Mouse (Mus musculus): ENCODE measurements around the gene Fer.
"Not testable (repeated sequence)": the region's sequence is repeated elsewhere in the genome, so short reads cannot be mapped to it uniquely, and the experiment has no call there.

Gene Fer

DNA sequence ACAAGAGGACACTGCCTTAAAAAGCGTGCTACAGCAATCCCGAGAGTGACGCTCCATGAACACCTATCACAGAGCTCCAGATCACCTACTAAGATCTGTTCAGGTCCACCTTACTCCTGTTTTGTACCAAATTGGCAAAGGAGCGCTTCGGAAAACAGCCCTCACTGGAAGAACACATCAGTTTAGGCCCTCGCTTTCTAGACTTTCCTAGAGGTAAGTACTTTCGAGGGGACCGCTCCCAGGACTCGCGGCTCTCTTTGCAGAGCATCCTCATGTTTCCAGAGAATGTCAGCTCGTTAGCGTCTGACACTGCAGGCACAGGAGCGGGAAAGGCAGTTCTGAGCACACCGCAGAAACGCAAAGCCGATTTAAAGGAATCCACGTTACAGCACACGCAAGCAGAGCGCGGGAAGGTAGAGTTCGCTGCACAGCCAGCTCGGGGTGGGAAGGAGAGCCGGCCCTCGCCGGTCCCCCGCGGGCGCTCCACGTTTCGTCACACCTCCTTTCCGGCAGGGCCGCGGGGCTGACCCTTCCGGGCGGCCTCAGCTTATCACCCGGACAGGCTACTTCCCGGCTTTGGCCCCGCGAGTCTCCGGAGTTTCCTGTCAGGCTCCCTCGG lies at the start of gene Fer:
Fer (plus strand) TSS at position 51 of the 619 bp plus-strand sequence.
- peak in 1 of 2 experiments; percentile 13 for DNase-seq (ENCODE audit: low spot score in 2 of 2)

DNA sequence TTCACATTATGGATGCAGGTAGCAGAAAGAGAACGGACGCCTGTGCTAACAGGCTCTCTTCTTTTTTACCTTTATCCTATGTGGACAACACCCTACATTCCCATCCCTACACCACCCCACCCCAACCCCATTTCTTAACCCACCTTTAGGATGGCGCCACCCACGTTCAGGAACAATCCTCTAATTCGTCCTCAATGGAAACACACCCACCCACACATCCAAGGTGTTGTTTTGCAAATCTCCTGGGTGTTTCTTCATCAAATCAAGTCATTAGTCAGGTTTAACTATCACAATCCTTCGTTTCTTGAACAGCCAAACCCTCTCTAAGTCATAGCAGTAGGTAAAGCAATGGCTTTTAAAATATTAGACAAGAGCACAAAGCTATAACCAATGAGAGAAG lies 49.3 kb upstream of the Fer start:
- no peak for DNase-seq (ENCODE audit: low spot score in 2 of 2)

DNA sequence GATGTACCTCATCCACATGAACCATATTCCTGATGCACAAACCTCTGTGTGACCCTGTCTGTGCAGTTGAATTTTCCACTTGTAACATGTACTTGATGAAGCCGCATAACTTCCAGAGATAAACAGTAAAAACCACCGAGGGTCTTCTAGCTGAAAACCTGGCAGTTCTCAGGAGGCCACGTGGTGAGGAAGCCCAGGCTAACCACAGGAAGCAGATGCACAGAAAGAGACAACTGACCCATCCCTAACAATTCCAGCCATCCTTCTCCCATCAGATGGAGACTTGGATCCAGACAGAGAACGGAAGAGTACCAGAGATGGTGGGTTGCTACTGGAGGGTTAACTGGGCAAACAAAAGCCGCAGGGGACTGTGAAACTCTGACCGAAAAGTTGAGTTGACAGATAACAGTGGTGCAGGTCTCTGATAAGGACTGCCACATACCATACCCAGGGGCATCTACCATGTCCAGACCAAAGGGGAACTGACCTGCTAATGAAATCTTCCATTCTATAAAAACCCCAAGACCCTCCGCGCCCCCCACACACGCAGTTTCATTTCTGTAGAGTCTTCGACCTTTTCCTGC lies 44.3 kb upstream of the Fer start:
- no peak for DNase-seq (ENCODE audit: low spot score in 2 of 2)

DNA sequence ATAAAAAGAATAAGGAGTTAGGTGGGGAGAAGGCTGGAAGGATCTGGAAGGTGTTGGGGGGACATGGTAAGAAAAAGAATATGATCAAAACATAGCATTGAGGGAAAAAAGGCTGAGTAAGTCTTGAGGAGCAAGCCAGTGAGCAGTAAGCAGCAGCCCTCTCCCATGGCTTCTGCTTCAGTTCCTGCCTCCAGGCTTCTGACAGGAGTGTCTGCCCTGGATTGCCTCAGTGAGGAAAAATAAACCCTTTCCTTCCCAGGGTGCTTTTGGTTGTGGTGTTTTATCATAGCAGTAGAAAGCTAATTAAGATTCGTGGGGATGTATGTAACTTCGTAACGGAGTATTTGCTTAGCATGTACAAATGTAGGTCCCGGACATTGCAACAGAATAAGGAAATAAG lies 38.7 kb upstream of the Fer start:
- no peak for DNase-seq (ENCODE audit: low spot score in 2 of 2)

DNA sequence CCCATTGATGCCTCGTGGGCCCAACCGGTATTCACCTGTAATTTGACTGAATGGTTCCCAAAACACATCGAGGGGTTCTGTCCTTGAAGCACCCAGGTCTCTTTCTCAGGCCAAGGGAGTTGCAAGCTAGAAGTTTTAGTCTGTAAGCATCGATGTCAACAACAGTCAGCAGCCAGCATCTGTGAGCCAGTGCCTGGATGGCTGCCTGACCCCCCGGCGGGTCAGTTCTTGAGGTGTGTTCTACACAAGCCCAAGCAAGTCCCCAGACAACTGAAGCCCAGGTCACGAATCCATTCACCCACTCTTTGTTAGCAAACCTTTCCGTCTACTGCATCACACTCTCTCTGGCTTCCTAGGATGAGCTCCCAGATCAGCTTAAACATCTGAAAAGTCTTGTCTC lies 36.7 kb upstream of the Fer start:
- no peak for DNase-seq (ENCODE audit: low spot score in 2 of 2)

DNA sequence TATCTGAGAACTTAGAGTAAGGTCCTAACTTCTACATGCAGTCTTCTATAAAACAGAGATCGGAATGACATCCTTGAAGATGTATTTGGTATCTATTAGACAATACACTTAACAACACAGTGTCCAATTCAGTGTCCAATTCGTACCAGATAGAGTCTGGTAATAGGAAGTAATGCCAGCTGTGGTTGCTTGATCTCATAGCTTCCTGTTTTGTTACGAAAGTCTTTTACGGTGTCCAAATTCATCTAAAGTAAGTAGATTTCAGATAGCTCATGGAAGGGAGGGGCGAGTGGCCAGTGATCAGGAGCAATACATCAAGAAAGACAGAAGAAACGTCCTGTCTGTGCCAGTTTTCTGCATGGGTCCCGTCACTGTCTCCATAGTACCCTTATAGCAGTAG lies 36.1 kb upstream of the Fer start:
- DNase-seq (ENCODE audit: low spot score in 2 of 2) = no peak

DNA sequence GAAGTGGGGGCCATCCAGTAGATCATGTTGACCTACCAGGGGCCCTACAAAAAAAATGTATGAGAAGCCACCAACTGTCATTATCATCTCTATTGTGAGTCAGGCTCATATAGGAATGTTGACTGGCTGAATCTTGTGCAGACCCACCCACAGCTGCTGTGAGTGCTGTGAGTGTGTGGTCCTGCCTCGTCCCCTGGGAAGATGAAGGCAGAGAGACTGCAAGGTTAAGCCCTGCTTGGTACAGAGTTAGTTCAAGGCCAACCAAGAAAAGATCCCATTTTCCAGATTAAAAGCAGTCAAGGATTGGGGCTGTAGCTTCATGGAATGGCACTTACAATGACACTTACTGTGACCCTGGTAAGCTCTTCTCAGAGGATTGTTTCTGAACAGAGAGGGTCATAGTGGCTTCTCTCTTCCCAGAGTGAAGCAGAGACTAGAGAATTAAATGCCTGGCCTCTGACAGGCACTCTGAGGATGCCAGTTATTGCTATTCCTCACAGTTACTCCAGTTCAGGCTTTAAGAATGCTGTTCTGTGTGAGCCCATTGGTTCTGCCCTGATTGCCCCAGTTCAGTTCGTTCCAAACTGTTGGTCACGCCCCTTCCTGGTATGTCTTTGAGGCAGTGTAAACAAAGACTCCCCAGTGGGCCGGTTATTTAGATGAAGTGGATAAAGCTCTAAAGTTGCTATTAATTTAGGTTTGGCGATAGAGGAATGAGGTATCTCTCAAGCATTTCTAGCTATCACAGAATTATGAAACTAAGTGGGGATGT lies 34.1 kb upstream of the Fer start:
- no peak for DNase-seq (ENCODE audit: low spot score in 2 of 2)

DNA sequence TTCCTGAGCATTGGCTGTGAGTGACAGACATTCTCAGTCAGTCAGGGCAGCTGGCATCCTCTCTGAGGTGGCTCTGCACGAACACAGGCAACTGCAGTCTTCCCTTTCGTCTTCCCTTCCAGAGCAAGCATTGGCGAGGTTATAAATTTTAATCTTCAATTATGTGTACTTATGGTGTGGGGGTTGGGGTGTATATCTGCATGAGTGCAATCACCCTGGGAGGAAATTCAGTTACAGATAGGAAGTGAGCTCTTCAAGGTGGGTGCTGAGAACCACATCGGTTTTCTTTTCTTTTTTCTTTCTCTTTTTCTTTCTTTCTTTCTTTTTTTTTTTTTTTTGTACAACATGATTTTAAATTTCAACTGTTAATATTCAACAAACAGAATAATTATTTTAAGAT lies 31.3 kb upstream of the Fer start:
- DNase-seq (ENCODE audit: low spot score in 2 of 2) = no peak

DNA sequence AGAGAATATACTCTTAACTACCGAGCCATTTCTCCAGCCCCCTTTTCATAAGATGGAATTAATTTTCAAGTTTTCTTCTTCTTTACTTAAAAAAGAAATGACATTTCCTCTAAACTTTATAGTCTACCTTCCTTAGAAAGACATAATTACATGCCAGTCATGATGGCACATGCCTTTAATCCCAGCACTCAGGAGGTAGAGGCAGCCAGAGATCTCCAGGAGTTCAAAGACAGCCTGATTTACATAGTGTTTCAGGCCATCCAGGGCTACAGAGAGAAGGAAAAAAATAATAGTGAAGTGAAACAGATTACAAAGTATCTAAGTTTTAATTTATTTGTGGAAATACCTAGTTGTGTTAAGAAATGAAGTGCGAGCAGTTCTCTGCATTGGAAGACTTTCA lies 26.6 kb upstream of the Fer start:
- DNase-seq (ENCODE audit: low spot score in 2 of 2) = no peak

DNA sequence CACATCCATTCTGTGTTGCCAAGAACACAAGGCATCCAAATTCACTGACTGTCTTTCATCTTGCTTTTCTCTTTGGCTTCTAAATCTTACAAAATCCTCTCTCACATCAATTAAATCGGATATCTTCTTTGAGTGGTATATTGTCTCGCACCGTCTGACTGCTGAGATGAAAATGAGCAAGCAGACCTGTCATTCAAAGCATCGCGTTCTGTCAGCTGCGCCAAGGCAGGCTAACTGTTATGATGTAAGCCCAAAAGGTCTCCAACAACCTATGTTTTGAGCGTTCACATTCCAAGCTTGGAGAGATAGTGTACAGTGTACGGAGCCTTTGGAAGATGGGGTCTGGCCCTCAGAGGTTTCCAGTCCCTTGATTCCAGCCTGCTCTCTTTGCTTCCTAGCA lies 26.2 kb upstream of the Fer start:
- no peak for DNase-seq (ENCODE audit: low spot score in 2 of 2)

DNA sequence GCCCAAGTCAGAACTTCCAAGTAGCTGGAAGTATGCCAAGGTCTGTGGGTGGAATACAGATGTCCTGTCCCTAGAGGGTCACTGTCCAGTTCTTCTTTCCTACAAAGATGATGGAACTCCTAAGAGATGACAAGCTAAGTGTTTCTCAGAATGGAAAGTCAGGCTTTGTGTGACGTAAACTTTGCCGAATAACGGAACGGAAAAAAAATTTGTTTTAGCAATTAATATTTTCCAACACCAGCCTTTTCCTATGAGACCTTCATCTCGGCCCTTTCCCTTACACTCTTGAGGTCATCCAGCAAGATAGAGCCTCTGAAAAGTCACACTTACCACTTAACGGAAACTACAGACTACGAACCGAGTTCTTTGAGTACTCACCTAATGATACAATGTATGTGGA lies 24.7 kb upstream of the Fer start:
- no peak for DNase-seq (ENCODE audit: low spot score in 2 of 2)

DNA sequence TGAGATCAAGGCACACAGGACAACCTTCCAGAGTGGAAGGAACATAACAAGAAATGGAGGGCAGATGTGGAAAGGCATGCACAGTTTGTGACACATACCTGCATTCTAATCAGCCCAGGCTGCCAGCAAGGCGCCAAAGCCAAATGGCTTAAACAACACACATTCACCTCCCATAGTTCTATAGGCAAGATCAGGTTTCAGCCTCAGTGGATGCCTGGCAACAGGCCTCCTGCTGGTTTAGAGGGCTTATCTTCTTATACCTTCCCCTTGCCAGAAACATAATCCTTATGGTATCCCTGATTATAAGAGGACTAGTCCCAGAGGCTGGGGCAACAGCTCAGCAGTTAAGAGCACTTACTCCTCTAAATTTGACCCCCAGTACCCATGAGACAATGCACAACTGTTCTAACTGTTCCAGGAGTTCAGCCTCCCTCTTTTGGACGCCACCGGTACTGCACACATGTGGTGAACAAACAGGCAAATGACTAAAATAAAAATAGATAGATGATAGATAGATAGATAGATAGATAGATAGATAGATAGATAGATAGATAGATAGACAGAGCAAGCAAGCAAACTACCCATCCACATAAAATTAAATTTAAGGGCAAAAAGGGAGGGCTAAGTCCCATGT lies 23.1 kb upstream of the Fer start:
- DNase-seq (ENCODE audit: low spot score in 2 of 2) = no peak

DNA sequence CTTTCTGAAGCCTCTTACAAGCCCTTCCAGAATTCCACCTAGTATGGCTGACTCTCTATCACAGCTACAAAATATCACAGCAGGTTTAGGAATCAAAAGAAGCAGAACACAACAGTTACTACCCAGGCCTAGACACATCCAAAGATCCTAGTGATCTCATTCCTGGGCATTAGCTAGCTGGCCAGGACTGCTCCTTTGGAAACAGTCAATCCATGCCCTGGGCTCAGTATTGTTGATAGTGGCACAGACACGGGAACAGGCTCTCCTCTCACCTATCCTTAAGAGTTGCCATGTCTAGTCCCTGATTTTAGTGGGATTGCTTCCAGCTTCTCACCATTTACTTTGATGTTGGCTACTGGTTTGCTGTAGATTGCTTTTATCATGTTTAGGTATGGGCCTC lies 20.6 kb upstream of the Fer start:
- DNase-seq (ENCODE audit: low spot score in 2 of 2) = no peak

DNA sequence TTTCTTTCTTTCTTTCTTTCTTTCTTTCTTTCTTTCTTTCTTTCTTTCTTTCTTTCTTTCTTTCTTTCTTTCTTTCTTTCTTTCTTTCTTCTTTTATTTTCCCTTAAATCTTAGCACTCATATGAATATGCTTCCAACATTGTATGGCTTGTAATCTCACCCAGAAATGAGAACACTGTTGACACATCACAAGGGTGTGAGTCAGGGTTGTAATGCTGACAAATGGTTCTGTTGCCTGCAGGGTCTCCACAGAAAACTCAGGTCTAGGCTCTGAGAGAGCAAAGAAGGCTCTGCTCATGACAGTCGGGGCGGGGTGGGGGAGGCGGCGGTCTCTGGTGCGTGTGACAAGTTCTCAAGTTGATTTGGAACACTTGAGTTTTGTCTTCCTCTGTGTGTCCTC lies 17.9 kb upstream of the Fer start:
- no peak for DNase-seq (ENCODE audit: low spot score in 2 of 2)

DNA sequence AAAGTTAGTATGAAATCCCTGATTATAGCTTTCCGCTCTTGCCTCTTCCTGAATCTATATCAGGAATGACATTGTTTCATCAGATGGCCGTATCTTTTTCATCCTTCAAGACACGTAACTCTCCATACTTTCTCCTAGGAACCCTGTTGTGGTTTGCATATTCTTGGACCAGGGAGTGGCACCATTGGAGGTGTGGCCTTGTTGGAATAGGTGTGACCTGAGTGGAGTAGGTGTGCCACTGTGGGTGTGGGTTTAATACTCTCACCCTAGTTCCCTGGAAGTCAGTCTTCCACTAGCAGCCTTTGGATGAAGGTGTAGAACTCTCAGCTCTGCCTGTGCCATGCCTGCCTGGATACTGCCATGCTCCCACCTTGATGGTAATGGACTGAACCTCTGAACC lies 17.1 kb upstream of the Fer start:
- not testable (repeated sequence) for DNase-seq (ENCODE audit: low spot score in 2 of 2)

DNA sequence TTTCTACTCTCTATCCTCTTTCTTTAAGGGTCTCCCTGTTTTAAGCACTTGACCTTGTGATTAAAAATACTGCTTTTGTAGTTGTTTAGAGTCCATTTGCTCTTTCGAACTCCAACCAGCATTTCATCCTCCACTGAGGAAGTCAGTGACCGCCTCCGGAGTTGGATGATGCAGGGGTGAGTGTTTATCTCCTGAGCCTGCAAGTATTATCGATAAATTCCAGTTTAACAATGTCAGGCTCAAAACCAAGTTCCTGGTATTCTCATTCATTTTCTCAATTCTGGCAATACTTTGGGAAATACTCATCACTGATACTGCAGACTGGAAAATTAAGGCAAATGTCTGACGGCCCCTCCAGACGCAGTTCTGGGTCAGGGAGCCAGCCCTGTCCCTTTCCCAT lies 13.7 kb upstream of the Fer start:
- DNase-seq (ENCODE audit: low spot score in 2 of 2) = no peak

DNA sequence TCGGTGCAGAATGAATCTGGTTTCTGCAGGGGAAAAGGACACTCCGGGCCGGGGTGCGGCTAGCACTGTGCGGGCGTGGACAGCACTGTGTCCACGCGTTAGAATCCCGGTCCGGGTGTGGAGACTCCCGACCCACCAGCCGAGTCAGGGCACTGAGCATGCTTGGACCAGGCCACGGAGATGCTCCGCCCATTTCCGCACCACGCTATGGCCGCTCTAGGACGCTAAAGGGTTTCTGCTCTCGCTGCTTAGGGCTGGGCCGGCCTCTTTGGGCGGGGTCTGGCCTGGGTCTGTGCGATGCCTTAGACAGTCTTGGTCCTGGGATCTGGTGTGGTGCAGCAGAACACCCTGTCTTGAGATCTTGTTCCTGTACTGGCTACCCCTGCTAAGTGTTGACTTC lies 13.3 kb upstream of the Fer start:
- peak; percentile 76 to 85 for DNase-seq (ENCODE audit: low spot score in 2 of 2)

DNA sequence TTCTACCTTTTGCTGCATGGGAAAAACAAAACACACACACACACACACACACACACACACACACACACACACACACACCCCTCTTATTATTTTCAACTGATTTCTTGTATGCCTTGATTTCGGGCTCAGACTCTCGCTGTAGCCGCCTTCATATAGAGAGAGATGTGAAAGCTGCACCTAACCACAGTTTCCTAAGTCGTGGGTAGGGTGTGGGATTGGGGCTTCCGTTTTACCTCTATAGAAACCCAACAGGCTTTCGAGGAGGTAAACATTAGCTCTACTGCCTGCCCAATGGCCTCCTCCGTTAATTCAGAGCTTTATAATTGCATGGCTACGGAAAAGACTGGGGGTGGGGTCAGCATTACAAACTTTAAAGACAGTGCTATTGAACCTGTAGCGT lies 12.8 kb upstream of the Fer start:
- no peak for DNase-seq (ENCODE audit: low spot score in 2 of 2)

DNA sequence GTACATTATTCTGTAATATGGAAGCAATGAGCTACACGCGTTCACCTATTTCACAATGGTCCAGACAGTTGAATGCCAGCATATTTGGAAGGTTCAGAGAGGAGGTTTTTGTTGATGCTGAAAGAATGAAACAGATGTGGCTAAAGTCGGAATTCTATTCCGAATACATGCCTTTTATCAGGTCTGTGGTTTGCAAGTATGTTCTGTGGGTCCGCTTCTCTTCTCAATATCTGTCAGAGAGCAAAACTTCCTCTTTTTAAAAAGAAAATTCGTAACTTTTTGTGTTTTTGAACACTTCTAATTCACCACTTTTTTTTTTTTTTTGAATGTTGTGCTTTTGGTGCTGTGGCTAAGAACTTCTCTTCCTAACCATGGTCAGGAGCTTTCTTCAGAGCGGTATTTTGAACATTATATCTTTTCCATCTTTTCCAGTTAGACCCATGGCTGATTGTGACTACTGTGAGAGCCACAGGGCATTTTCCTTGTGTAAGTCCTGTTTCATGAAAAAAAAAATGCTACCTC lies 5.8 kb upstream of the Fer start:
- DNase-seq (ENCODE audit: low spot score in 2 of 2) = no peak

DNA sequence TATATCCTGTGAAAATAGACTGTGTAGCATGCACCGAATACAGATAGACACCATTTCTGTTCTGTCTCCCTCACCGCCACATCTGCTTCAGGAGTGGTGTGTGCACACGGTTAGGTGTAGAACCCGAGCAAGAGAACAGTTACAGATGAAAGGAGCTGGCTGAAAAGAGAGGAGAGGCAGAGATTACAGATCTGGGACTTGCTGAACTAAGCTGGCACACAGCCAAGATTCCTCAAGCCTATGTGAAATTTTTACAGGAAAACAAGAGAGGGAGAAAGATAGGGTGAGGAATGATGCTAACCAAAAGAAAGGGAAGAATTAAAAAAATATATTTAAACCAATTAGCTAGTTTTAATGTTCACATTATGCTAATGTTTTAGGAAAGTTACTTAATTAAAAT lies 1.9 kb upstream of the Fer start:
- no peak for DNase-seq (ENCODE audit: low spot score in 2 of 2)

DNA sequence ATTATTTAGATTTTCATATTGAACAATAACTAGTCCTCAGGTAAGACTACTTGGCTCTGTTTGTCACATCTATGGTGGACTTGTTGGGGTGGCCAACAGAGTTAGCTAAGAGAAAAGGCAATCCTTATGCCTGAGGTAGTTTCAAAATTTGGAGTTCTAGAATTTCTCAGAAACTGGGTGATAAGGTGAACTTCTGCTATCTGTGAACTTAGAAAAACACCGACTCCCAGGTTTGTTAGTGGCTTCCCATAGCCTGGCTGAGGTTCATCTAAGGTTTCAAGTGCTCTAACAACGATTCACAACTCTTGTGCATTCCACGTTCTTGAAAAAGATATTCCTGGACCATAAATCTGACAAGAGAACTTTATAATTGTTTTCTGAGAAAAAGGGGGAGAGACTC lies 463 bp upstream of the Fer start:
- no peak for DNase-seq (ENCODE audit: low spot score in 2 of 2)

DNA sequence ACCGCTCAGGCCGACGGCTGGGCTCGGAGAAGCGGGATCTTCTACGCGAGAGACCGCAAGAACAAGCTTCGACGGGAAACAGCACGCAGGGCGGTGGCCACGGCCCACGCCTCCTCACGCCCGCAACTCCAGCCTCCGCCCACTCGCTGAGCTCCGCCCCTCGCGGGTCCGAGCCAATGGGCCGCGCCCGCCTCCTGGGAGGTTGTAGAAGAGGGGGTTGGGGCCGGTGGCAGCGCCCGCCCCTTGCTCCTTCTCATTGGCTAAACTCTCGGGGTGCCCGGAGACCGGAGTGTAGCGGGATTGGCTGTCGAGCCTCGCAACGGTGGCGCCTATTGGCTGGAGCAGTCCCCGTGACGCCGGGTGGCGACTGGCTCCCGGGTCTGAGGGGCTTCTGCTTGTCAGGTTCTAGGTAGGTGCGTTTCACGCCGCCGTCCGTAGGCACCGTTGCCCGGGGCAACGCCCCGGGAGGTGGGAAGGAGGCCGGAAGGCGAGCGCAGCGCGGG lies 836 bp downstream of the Fer start, which contains the start of gene A930002H24Rik:
A930002H24Rik (minus strand) TSS at position 145 of the 503 bp plus-strand sequence.
- peak; percentile 99 for DNase-seq (ENCODE audit: low spot score in 2 of 2)

Data from right cerebral cortex, adult 2 months (tissue).